Mouse (Mus musculus) CD8-positive naive resting alpha-beta T cell, adult 2 months (primary cell): ENCODE measurements around the gene Pip.

Source experiments
- DNase-seq, 2 experiments: peaks; one replicate each; pipeline ENCODE4 v3.0.0; 2022; ENCODE audit warnings: low read depth in 2 of 2, low spot score in 2 of 2

The Pip gene

DNA sequence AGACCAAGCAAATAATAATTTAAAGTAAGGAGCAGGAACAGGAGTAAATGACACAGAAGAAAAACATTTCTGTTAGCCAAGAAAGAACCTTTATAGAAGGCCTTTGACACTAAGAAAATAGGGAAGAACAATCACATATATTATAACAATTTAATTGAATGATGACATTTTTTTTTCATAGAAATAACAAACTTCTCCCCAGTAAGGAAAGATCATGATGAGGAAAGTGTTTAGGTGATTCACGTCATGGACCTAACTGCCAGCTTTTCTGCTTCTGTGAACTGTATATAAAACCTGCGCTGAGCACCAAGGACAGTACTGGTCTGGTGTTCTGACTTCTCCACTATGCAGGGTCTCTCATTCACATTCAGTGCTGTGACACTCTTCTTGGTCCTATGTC lies at the start of gene Pip:
Gene Pip (plus strand): TSS at position 301 of the 400 bp plus-strand sequence.
- no peak for DNase-seq

DNA sequence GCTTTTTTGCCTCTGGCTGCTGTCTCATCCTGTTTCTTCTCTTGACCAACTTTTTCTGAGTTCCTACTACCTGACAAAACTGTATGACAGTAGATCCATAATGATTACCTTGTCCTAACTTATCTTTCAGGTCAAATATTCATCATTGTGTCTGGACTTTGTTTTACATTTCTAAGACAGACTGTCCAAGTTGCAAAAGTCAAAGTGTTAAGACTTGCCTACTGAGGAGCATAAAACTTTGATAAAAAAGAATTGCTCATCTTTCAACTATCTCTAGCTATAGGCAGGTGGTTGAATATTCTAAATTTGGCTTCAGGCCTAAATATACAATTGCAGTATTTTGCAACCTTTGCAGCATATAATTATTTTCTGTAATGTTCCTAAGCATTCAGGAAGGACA lies 23.2 kb upstream of the Pip start:
- no peak for DNase-seq

DNA sequence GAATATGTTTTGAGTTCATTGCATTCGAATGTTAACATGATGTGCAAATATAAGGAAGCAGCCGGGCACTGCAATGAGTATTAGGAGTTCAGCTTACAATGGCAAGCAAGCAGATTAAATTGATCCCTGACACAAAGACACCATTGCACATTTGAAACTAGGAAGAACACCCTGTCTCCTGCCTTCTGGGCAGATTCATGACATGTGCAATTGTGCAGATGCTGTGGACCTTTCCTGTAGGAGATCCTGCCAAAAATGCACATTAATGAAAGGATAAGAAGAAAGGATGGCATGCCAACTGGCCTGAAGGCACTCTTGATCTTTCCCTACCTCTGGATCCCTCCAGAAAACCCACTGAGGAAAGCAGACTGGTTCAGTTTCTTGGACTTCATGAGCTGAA lies 17.8 kb upstream of the Pip start:
- no peak for DNase-seq

DNA sequence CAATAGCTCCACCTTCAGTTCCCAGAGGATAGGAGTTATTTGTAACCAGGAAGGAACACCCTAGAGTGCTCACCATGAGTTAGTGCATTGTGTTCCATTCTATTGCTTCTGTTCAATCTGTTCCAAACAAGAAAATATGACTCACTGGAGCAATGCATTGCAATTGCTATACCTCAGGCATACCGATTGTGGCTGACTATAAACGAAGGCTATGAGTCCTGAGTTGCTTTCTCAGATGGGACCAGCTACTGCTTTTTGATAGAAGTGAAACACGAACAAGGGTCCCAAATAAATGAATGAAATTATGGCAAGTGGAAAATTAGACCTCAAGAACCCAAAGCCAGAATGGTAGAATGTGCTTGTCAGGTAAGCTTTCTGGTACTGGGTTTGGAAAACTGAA lies 5.4 kb downstream of the Pip start, which contains the start of gene Sval2:
Gene Sval2 (plus strand): TSS at position 301 of the 400 bp plus-strand sequence.
- DNase-seq: no peak

DNA sequence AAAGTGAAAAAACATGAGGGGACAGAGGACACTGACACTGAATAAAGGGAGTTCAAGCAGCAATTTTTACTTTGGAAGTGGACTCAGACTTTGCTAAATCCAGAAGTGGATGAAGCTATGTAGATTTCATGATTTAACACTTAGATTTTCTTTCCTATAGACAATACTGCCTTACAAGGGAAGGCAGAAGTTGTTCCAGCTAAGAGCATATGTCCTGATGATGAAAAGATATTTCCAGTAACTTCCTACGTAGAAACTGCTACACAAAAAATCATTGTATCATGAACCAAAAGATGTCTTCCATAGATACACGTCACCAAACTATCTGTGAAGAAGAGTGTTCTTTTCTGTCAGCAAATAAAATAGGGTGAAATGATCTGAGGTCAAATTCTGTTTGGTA lies 16.7 kb downstream of the Pip start:
- DNase-seq: no peak
